Mouse (Mus musculus) natural killer cell, adult 2 months (primary cell): ENCODE measurements around the gene Usp19.

Experiments used
- DNase-seq, 2 experiments: peaks; one replicate each; pipeline ENCODE4 v3.0.0; 2022; ENCODE audit warnings: low spot score in 2 of 2

Gene Usp19

DNA sequence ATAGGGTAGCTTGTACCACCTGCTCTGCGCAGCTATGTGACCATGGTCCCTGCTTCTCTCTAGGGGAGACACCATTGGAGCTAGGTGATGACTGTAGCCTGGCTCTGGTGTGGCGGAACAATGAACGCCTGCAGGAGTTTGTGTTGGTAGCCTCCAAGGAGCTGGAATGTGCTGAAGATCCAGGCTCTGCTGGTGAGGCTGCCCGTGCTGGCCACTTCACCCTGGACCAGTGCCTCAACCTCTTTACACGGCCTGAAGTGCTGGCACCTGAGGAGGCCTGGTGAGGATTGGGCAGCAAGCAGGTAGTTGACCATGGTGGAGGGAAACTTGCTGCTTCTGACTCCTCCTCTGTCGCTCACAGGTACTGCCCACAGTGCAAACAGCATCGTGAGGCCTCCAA lies 8.8 kb downstream of the Usp19 start:
- DNase-seq: no peak

DNA sequence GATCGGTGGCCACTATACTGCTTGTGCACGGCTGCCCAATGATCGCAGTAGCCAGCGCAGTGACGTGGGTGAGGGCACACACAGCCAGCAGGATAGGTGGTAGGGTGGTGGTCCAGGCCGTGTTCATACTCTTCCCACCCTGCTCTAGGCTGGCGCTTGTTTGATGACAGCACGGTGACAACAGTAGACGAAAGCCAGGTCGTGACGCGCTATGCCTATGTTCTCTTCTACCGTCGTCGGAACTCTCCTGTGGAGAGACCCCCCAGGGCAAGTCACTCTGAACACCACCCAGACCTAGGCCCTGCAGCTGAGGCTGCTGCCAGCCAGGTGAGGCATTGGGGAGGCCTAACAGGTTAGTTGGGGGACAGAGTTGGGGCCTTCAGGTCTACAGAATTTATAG lies 9.5 kb downstream of the Usp19 start:
- no peak for DNase-seq

DNA sequence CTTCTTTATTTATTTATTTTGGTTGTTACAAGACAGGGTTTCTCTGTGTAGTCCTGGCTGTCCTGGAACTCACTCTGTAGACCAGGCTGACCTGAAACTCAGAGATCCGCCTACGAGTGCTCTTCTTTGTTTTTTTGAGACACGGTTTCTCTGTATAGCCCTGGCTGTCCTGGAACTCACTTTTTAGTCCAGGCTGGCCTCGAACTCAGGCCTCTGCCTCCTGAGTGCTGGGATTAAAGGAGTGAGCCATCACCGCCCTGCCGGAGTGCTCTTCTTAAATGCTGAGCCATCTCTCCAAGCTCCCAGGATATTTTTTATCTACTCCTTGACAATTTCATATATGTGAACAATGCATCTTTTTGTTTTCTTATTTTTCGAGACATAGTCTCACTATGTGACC lies 16.5 kb downstream of the Usp19 start:
- no peak for DNase-seq

DNA sequence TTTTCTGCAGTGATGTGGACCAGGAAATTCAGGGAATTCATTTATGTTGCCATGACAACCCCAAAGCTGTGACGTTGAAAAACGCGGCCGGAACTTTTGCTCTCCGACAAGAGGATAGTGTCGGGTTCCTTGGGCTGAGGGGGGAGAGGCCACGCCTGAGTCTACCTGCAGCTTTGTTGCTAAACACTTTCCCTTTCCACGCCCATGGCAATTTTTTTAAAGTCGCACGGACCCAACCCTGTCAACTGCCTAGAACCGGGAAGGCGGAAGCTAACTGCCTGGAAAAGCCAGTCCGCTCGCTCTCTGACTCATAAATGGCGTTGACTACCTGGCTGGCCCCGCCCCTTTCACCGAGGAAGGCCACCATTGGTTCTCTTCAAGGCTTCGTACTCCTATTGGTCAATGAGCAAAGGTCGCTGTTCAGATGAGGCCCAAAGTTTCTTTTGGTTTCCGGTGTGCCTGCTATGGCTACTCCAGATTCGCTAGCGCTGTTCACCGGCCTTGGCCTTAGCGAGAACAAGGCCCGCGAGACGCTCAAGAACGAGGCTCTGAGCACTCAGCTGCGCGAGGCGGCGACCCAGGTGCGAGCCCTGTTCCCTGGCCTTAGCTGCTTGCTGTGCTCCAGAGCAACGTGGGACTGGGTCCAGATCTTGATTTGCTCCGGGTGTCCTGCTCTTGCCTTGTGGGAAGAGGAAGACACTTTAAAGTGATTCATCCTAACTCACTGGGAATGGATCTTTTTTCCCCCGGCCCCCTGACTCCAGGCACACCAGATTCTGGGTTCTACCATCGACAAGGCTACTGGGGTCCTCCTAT lies 17.4 kb downstream of the Usp19 start, which contains the start of gene Qars:
Gene Qars, plus strand, starts transcription at position 88 of the 816 bp plus-strand sequence.
- peak; percentile 91 to 92 for DNase-seq

DNA sequence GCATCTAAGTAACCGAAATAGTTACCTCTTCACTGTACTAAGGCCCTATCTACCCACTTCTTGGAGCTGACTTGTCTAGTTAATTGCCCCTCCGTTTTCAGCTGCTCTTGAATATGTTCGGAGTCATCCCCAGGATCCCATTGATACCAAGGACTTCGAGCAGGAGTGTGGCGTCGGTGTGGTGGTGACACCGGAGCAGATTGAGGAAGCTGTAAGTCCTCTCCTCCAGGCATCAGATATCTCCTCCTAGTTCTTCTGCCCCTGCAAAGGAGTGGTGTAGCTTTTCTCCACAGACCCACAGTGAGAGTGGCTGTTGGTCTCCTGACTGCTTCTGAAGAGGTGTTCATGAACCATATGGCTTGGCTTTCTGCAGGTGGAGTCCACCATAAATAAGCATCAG lies 18.4 kb downstream of the Usp19 start:
- no peak for DNase-seq

DNA sequence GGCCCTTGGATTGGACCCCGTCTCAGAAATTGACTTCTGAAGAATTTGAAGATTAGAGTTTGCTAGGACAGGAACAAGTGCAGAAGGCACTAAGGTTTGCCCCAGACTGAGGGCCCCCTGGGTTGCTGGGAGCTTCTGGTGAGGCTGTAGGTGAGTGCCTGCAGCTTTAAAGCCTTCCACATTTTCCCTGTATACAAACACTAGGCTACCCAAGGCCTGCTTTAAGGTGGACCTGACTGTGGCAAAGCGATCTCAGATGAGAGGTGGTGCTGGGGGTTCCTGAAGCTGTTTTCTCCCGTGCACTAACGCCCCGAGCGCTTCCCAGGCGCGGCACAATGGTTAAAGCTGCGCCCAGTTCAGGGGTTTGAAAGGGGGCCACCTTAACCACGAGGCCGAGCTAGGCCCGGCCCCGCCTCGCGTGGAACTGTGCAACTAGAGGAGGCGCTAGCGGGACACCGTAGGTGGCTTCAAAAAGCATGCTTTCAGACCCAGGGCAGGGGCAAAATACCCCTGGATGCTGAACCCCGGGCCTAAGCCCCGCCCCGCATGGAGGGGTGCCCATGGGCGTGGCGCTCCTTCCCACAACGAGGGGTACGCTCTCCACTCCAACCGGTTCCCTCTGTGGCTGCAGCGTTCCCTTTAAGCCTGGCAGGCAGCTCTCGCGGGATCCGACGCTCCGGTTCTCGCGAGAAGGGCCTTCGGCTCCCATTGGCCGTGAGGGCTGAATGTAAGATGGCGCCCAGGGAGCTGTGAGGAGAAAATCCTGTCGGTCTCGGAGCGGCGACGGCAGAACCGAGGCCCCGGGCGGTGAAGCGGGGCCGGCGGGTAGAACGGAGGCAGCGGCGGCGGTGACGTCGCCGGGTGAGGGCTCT lies 26.2 kb downstream of the Usp19 start, which contains the start of gene Qrich1:
Gene Qrich1, plus strand, starts transcription at position 427 of the 872 bp plus-strand sequence.
- peak; percentile 93 to 94 for DNase-seq

DNA sequence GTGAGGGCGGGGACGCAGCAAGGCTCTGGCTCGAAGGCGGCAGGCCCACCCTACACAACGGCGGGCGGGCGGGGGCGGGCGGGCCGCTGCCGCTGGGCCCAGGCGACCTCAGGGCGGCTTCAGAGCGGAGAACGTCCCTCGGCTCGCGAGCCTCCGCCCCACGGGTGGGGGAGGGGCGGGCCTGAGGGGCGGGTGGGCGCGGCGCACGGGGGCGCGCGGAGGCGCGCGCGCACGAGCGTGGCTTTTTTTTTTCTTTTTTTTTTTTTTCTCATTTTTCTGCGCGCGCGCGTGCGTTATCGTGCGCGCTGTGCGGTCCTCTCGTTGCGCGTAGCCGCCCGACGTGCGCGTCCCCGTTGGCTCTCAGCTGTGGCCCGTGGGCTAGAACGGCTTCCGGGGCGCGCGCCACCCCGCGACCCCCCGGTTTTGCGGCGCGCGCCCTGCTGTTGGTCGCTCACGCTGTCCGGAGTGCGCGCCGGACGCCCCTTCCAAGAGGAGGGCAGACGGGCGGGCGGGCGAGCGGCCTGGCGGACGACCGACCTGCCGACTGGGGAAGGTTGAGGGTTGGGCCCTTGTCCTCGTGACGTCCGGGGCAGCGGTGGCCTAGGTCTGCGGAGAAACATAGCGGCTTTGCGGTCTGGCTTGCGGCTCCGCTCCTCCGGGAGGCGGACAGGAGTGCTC lies 27.0 kb downstream of the Usp19 start:
- peak; percentile 67 to 71 for DNase-seq

DNA sequence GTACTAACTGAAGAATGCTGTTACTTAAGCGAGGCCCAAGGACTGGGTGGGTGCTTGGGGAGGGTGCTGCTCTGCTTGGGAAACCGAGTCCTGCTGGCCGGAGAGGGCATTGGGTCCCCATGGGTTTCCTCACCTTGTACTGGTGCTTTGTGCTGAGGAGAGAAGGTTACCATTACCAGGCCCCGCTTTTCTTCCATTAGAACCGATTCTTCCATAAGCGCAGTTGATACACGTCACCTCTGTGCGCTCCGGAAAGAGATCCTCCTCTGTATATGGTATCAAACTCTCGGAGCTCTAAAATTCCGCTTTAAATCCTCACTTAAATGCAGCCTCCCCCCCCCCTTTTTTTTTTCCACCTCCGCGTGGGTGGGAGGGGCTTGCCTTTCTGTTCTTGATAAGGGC lies 27.5 kb downstream of the Usp19 start:
- DNase-seq: no peak

DNA sequence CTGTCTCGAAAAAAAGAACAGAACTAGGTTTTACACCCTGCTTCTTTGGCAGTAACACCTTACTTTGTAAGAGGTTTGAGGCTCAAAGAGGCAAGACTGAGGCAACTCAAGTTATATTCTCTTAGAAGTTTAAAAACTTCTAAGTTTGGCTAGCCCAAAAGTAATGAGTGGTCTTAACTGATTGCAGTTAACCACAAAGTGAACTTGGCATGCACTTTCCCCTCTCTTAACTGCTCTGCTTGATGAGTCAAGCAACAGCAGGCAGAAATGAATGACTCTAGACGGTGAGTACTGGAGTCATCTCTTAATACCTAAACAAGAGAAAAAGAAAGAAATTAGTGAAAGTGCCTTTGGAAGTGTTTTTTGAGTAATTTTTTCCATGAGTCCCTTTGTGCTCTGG lies 31.2 kb downstream of the Usp19 start:
- DNase-seq: no peak

DNA sequence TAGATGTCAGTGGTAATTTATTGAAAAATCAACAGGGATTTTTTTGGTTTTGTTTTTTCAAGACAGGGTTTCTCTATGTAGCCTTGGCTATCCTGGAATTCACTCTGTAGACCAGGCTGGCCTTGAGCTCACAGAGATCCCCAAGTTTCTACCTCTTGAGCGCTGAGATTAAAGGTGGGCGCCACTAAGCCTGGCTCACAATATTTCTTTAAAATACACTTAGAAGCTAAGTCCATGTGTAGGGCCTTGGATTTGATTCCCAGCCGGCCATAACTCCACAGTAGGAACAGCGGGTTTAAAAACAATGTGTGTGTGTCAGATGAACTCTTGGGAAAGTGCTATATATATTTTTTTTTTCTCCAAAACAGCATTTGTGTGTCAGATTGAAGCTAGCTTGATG lies 32.9 kb downstream of the Usp19 start:
- no peak for DNase-seq

DNA sequence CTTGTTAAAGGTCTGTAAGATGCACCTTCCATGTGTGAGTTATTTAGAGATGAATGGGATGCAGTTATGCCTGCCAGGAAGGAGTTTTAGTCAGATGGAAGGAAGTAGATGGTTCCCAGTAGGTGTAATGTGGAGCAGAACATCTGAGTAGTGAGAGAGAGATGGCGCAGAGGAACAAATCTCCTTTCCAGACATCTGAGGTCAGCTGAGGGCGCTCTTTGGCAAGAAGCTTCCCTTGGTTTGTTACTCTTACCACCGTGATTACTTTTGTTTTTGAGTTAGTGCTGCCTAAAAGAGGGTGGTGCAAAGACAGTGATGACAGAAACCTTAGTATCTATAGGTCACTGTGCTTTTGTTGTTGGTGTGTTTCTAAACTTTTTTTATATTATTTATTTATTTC lies 35.0 kb downstream of the Usp19 start:
- DNase-seq: no peak

DNA sequence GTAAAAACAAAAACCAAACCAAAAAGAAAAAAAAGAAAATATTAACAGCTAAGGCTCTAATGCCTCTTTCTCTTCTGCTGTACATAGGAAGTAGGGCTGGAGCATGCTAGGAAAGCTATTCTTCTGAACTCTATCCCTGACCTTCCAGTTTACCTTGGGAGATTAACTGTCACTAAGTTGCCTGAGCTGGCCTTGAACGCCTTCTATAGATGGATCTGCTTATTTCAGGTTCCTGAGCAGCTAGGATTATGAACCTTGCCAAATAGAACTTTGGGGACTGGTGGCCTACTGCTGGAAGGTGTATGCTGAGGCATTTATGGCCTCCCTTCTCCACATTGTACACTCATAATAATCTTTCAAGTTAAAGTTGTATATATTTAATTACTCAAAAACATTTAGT lies 40.6 kb downstream of the Usp19 start:
- DNase-seq: no peak

DNA sequence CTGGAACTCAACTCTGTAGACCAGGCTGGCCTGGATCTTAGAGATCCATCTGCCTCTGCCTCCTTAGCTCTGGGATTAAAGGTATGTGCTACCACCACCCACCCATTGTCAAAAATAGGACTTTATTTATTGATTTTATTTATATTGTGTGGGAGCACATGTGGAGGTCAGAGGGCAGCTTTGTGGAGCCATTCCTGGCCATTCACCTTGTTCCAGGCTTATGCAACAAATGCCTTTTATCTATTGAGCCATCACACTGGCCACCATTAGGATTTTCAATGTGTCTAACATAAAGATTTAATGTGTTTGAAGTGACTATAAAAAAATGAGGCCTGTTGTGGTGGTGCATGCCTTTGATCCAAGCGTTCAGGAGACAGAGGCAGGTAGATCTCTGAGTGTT lies 41.1 kb downstream of the Usp19 start:
- DNase-seq: no peak

DNA sequence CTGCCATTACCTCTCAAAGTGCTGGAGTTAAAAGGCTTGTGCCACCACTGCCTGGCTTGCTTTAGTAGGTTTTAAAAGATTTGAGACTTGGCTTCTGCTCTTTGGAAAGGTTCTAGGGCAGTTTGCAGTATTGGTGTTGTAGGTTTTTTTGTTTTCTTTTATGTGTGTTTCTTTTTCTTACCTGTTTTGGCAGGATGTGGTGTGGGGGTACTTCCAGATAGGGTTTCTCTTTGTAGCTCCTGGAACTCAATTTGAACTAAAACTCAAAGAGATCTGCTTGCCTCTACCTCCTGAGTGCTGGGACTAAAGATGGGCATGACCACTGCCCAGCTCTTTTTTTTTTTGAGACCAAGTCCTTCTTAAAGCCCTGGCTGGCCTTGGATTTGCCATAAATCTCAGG lies 50.4 kb downstream of the Usp19 start:
- DNase-seq: no peak

DNA sequence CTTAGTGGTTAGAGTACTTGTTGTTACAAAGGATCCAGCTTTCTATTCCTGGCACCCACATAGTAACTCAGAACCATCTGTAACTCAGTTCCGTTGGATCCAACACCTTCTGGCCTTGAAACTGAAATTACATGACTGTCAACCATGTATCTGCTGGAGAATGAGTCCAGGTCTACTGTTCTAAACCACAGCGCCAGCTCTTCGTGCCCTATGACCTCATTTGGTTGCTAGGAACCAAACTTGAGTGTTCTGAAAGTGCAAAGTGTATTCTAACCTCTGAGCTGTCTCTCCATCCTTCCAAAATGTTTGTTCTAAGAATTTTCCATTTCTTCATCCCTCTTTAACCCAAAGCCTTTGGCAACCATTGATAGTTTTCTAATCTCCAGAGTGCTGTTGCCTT lies 55.6 kb downstream of the Usp19 start:
- no peak for DNase-seq

DNA sequence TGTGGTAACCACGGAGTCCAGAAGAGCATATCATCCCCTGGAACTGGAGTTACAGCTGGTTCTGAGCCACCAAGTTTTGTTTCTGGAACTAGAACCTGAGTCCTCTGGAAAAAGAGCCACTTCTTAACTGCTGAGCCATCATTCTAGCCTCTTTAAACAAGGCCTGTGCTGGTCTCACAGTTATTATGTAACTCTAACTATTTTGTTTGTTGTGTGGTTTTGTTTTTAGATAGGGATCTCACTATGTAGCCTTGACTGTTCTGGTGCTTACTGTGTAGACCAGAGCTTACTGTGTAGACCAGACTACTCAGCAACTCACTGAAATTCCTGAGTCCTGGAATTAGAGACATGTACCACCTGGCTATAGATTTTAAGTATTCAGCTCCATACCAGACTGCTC lies 56.5 kb downstream of the Usp19 start:
- no peak for DNase-seq
